Mouse (Mus musculus) adrenal gland, adult (tissue): ENCODE data around the gene Gm8332.
"Not testable (repeated sequence)": the region's sequence is repeated elsewhere in the genome, so short reads cannot be mapped to it uniquely, and the experiment has no call there.

Source experiments
- DNase-seq, 2 experiments: peaks; one replicate each; pipeline ENCODE4 v3.0.0; 2022 to 2023; ENCODE audit warnings: low spot score in 1 of 2; ENCODE audit not compliant: inconsistent age in 2 of 2

Gene Gm8332

DNA sequence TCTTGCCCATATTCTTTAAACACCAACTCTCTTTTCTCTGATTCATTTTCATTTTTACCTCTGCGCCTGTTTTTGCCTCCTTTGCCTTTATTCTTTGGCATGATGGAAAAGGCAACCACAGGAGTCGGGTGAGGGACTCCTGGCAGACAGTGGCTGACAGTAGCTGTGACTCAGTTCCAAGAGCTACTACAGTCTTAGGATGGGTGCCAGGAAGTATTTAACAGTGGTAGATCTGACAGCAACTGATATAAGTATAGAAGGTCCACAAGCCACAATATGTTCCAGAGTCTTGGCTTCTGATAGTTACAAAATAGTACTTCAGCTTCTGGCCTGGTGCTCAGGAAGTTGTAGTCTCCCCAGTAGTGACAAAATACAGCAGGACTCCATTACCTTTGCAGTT, at the start of gene Gm8332:
TSS of gene Gm8332 (minus strand) at position 101 of the 400 bp plus-strand sequence.
- not testable (repeated sequence) for DNase-seq

DNA sequence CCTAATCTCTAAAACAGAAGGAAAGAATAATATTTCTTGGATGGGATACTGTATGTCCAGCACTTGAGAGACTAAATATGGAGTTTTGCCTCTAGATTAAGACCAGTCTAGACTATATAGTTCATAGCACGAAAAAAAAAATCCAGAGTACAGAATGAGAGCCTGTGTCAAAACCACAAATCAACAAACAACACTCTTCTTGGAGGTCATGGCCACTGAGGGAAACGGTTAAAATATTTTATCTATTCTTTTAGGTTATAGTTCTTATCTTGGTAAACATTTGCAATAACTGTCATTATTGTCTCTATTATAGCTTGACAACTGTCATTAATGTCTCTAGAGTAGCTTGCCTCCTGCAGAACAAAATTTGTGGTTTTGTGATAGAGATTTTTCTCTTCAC, 47.3 kb upstream of the Gm8332 start:
- not testable (repeated sequence) for DNase-seq

DNA sequence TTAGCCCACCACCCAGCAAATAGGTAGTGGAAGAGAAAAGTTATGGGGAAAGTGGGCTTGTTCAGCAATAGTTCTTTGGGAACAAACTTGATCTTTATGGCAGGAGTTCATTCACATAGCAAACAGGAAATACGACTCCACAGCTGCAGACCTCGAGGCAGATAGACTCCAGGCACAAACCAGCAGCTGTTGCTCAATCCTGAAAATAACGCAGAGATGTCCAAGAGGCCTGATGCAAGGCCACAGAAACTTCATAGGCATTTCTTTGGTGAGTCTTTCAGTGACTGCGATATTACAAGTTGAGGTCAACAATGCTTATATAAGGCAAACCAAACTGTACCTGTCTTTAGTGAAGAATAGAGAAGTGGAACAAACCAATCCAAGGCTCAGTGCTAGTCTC, 43.2 kb upstream of the Gm8332 start:
- DNase-seq, result not testable (repeated sequence)

DNA sequence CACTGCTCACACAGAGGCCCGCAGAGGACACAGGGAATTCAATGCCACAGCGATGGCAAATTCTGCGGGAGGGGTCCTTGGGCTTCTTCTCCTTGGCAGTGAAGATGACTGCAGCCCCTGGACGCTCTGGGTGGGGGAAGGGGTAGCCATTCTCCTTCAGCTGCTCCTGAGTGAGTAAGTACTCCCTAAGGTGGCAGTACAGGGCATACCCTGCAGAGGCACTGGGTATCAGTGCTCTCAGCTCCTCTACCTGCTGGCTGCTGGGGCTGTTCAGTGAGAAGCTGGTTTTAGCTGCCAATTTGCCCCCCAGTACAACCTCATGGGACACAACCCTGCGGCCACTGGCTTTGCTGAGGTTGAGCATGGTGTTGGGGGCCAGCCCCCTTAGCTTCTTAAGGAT, 35.3 kb upstream of the Gm8332 start:
- DNase-seq, result not testable (repeated sequence)

DNA sequence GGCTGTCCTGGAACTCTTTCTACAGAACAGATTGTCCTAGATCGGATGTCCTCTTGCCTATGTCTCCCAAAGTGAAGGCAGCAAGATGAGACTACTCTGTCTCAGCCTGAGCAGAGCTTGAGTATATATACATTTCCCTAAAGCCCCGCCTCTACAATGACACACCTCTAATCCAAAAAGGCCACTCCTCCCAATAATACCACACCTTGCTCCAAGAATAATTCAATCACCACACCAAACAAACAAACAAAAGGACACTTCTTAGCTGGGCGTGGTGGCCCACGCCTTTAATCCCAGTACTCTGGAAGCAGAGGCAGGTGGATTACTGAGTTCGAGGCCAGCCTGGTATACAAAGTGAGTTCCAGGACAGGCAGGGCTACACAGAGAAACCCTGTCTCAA, 24.5 kb upstream of the Gm8332 start, which contains the start of gene Gm5662:
TSS of gene Gm5662 (minus strand) at position 101 of the 400 bp plus-strand sequence.
- not testable (repeated sequence) for DNase-seq

DNA sequence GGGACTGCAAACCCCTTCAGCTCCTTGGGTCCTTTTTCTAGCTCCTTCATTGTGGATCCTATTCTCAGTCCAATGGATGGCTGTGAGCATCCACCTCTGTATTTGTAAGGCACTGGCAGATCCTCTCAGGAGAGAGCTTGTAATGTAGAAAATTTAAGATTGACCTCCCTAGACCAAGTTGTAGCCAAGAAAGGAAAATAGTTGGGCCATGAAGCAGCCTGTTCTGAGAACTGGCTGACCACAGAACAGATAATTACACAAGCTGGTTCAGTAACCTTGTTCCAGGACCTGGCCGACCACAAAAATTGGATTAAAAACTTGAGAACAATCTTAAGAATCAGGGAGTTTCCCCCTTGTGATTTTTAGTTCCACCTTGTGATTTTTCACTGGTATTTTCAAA, 7.3 kb upstream of the Gm8332 start:
- DNase-seq, result peak in 1 of 2 experiments; percentile 12

DNA sequence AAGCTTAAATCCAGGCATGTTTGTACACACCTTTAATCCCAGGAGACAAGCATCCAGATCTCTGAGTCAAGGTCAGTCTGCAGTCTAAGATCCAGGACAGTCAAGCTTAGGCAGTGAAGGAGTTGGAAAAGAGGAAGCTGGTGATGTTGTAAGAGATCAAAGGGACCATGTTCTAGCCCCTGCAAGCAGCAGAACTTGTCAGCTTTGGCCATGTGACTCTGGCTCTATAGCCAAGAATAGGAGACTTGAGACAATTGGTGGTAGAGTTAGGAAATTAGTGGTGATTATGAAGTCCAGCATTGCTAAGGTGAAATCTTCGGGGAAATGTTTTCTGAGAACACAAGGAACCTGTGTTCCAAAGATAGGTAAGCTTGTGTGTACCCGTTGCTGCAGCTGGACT, 6.0 kb upstream of the Gm8332 start:
- DNase-seq, result peak in 1 of 2 experiments; percentile 25

DNA sequence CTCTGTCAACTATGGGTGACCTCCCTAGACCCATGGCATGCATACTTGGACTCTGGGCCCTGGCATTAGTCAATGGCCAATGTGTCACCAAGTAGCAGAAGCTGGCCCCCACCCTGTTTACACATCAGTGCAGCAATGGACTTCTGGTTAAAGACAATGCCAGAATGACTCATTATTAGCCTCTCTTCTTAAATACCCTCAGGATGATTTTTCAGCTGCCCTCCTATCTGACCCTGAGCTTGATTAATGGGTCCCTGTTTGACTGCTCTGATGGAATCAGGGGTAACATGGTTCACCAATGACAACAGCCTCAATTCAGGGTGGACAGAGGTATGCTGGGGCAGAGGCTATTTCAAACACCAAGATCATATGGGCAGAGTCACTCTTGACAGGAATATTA, 4.1 kb downstream of the Gm8332 start:
- DNase-seq, result peak in 1 of 2 experiments; percentile 19

DNA sequence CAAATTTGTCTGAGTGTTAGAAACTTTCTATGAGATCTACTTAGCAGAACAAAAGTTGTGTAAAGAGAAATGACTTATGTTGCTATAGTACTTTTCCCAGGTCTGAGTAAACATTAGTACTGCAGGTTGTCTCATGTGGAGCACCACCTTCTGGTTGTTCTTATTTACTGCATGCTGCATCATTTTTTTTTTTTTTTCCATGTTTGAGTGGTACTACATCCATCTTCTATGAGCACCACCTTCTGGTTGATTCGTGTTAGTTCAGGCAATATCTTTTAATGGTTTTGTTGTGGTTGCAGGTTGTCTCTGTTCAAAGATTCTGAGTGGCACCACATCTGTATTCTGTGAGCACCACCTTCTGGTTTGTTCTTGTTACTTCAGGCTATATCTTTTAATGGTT, 7.0 kb downstream of the Gm8332 start:
- DNase-seq, result not testable (repeated sequence)

DNA sequence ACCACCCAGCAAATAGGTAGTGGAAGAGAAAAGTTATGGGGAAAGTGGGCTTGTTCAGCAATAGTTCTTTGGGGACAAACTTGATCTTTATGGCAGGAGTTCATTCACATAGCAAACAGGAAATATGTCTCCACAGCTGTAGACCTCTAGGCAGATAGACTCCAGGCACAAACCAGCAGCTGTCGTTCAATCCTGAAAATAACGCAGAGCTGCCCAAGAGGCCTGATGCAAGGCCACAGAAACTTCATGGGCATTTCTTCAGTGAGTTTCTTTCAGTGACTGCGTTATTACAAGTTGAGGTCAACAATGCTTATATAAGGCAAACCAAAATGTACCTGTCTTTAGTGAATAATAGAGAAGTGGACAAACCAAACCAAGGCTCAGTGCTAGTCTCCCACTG, 30.5 kb downstream of the Gm8332 start:
- DNase-seq, result no peak

DNA sequence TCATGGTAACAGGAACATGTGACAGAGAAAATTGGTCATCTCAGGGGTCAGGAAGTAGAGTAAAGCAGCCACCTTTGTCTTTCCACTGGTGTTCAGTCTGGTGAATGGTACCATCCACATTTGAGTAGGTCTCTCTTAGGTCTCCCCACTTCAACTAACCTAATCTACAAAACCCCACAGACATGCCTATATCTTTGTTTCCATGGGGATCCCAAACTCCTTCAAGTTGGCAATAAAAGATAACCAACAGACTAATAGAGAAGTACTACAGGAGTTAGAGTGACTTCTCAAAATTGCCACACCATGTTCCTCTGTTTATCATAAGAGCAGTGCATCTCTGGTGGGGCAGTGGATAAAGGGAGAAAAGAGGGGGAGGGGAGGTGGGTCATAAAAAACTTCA, 31.8 kb downstream of the Gm8332 start:
- not testable (repeated sequence) for DNase-seq

DNA sequence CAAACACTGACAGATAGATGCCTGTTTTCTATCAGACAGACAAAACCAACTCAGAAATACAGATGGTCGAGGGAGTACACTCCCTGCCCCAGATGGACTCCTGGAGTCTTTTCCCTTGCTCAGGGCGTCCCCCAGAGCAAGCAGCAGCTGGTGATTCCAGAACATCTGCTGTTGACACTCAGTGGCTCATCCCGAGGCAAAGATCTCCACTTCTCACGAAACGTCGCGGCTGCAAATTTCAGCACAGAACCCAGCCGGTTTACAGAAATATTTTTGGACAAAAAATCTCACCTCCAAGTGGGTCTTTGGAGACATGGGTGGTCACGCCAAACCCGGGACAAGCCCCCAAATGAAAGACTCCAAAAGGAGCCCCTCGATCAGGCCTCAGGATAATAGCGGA, 35.3 kb downstream of the Gm8332 start:
- no peak for DNase-seq

DNA sequence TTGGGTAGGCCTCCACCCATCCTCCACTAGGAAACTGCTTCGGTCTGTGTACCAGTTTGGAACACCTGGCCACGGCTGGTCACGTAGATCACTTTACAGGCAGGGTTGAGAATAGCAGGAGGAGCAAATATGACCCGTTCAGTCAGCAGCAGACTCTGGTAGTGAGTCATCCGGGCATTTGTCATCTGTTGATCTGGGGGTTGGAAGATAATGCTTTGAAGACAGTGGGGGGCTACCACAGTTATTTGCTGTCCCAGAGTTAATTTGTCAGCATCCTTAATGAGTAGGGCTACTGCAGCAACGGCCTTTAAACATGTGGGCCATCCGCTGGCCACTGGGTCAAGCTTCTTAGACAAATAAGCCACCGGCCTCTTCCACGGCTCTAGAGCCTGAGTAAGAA, 38.4 kb downstream of the Gm8332 start:
- DNase-seq, result not testable (repeated sequence)

DNA sequence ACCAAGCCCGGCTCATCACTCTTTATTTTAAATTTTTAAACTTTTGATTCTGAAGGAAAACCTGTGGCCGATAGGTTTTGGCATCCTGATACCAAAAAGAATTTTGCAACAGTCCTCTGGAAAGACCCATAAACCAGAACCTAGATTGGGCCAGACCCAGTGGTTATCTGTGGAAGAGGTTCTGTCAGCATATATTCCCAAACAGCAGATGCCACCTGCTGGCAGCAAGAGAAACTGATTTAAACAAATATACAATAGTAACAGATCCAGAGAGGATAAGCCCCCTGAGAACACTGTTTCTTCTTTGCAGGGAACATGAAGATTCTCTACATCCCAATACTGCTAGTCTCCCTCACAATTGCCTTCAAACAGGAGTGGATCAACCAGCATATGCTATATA, 47.0 kb downstream of the Gm8332 start:
- DNase-seq, result peak in 1 of 2 experiments; percentile 51
